Mouse (Mus musculus): ENCODE data around the gene Krt31. TPM values are rescaled to one million over a fixed set of nuclear protein-coding genes. Genes with fewer than 3 reads are reported as not detected.

Gene Krt31
- polyA plus RNA-seq, 1 experiment from 2014 or later = not detected

GRCm38 (mm10) chr11:99999091-99999490, 51.3 kb downstream of the Krt31 start:
- Histone ChIP-seq H3K4me2 (replicated peaks) (no peak overlapping the region), H3K9ac (no peak overlapping the region), H3K4me1 (no peaks in the 10 kb centered on the region), H3K27me3 (peaks cover 10% of the 10 kb centered on the region; the same call in 1 of the 2 replicates), H3K27ac (no peak overlapping the region), H3K9me3 (no peaks in the 10 kb centered on the region), H3K4me3 (no peak overlapping the region), H3K36me3 (no peaks in the 10 kb centered on the region)
- ATAC-seq (ENCODE audit: insufficient number of reproducible peaks, insufficient read depth, low FRiP score, low TSS enrichment) = no peak
- 88% methylated on average over 7 of the region's 7 CpGs for WGBS

Other genes starting within 250 kb of the Krt31 start
- gene Gm11554, start 246.1 kb downstream of the Krt31 start, polyA plus RNA-seq (2016; fragmentation: Nextera tagmentation; extraction: Ambion mirVana) = not detected in 2 replicates
- not detected in 2 replicates for gene Krtap4-13, start 240.7 kb downstream of the Krt31 start, polyA plus RNA-seq (2016; fragmentation: Nextera tagmentation; extraction: Ambion mirVana)
- not detected in 2 replicates for gene Gm11564, start 234.9 kb downstream of the Krt31 start, polyA plus RNA-seq (2016; fragmentation: Nextera tagmentation; extraction: Ambion mirVana)
- gene 2300003K06Rik, start 212.5 kb downstream of the Krt31 start, polyA plus RNA-seq (2016; fragmentation: Nextera tagmentation; extraction: Ambion mirVana) = not detected in 2 replicates
- not detected in 2 replicates for gene Krtap4-16, start 198.9 kb downstream of the Krt31 start, polyA plus RNA-seq (2016; fragmentation: Nextera tagmentation; extraction: Ambion mirVana)
- not detected in 2 replicates for gene Gm11568, start 192.6 kb downstream of the Krt31 start, polyA plus RNA-seq (2016; fragmentation: Nextera tagmentation; extraction: Ambion mirVana)
- not detected in 2 replicates for gene Gm11559, start 186.1 kb downstream of the Krt31 start, polyA plus RNA-seq (2016; fragmentation: Nextera tagmentation; extraction: Ambion mirVana)
- gene Krtap9-1, start 177.2 kb downstream of the Krt31 start, polyA plus RNA-seq (2016; fragmentation: Nextera tagmentation; extraction: Ambion mirVana) = not detected in 2 replicates
- not detected in 2 replicates for gene Gm11567, start 171.4 kb downstream of the Krt31 start, polyA plus RNA-seq (2016; fragmentation: Nextera tagmentation; extraction: Ambion mirVana)
- not detected in 2 replicates for gene Krtap31-1, start 142.6 kb downstream of the Krt31 start, polyA plus RNA-seq (2016; fragmentation: Nextera tagmentation; extraction: Ambion mirVana)
- not detected in 2 replicates for gene Gm11565, start 135.8 kb downstream of the Krt31 start, polyA plus RNA-seq (2016; fragmentation: Nextera tagmentation; extraction: Ambion mirVana)
- gene Krtap31-2, start 114.3 kb downstream of the Krt31 start, polyA plus RNA-seq (2016; fragmentation: Nextera tagmentation; extraction: Ambion mirVana) = not detected in 2 replicates
- not detected in 2 replicates for gene Krtap9-5, start 102.1 kb downstream of the Krt31 start, polyA plus RNA-seq (2016; fragmentation: Nextera tagmentation; extraction: Ambion mirVana)
- gene Krtap29-1, start 71.5 kb downstream of the Krt31 start, polyA plus RNA-seq (2016; fragmentation: Nextera tagmentation; extraction: Ambion mirVana) = not detected in 2 replicates
- gene Krtap16-1, start 64.0 kb downstream of the Krt31 start, polyA plus RNA-seq (2016; fragmentation: Nextera tagmentation; extraction: Ambion mirVana) = not detected in 2 replicates
- 0.29 TPM in 1 of 2 replicates, not detected in the other for gene Krtap17-1, start 56.6 kb downstream of the Krt31 start, polyA plus RNA-seq (2016; fragmentation: Nextera tagmentation; extraction: Ambion mirVana)
- gene Krt33a, start 34.3 kb downstream of the Krt31 start, polyA plus RNA-seq (2016; fragmentation: Nextera tagmentation; extraction: Ambion mirVana) = 0.15 TPM in 1 of 2 replicates, not detected in the other
- gene Krt33b, start 20.7 kb downstream of the Krt31 start, polyA plus RNA-seq (2016; fragmentation: Nextera tagmentation; extraction: Ambion mirVana) = 0.23 and 0.40 TPM in 2 replicates
- gene Krt34, start 9.0 kb downstream of the Krt31 start, polyA plus RNA-seq (2016; fragmentation: Nextera tagmentation; extraction: Ambion mirVana) = not detected in 2 replicates
- not detected in 2 replicates for gene Krt32, start 37.7 kb upstream of the Krt31 start, polyA plus RNA-seq (2016; fragmentation: Nextera tagmentation; extraction: Ambion mirVana)
- gene Krt35, start 45.7 kb upstream of the Krt31 start, polyA plus RNA-seq (2016; fragmentation: Nextera tagmentation; extraction: Ambion mirVana) = not detected in 2 replicates
- gene Krt36, start 55.1 kb upstream of the Krt31 start, polyA plus RNA-seq (2016; fragmentation: Nextera tagmentation; extraction: Ambion mirVana) = 0.09 TPM in 1 of 2 replicates, not detected in the other
- not detected in 2 replicates for gene Krt13, start 71.0 kb upstream of the Krt31 start, polyA plus RNA-seq (2016; fragmentation: Nextera tagmentation; extraction: Ambion mirVana)
- 73.4 and 93.1 TPM in 2 replicates for gene Krt15, start 85.4 kb upstream of the Krt31 start, polyA plus RNA-seq (2016; fragmentation: Nextera tagmentation; extraction: Ambion mirVana)
- gene Krt19, start 98.1 kb upstream of the Krt31 start, polyA plus RNA-seq (2016; fragmentation: Nextera tagmentation; extraction: Ambion mirVana) = 17.6 and 19.9 TPM in 2 replicates
- not detected in 2 replicates for gene Krt9, start 142.7 kb upstream of the Krt31 start, polyA plus RNA-seq (2016; fragmentation: Nextera tagmentation; extraction: Ambion mirVana)
- 110 and 120 TPM in 2 replicates for gene Krt14, start 157.0 kb upstream of the Krt31 start, polyA plus RNA-seq (2016; fragmentation: Nextera tagmentation; extraction: Ambion mirVana)
- gene Krt16, start 198.4 kb upstream of the Krt31 start, polyA plus RNA-seq (2016; fragmentation: Nextera tagmentation; extraction: Ambion mirVana) = not detected in 2 replicates
- 8.1 and 12.4 TPM in 2 replicates for gene Krt17, start 210.5 kb upstream of the Krt31 start, polyA plus RNA-seq (2016; fragmentation: Nextera tagmentation; extraction: Ambion mirVana)
- gene Krt42, start 219.3 kb upstream of the Krt31 start, polyA plus RNA-seq (2016; fragmentation: Nextera tagmentation; extraction: Ambion mirVana) = not detected in 2 replicates